Mouse (Mus musculus) megakaryocyte, embryonic 14.5 days (primary cell): ENCODE data around the gene Gm20388. TPM values are rescaled to one million over a fixed set of nuclear protein-coding genes. Genes with fewer than 3 reads are reported as not detected.

Experiments
- H3K27me3 ChIP-seq: replicated peaks from 2 replicates; pipeline ENCODE3; 2012; ENCODE audit warnings: inconsistent platforms
- H3K36me3 ChIP-seq: replicated peaks from 2 replicates; pipeline ENCODE3; 2012; ENCODE audit warnings: low read length, inconsistent platforms, mixed read lengths
- H3K4me1 ChIP-seq: 2 replicates; pipeline ENCODE4 v1.6.1; 2012; ENCODE audit warnings: inconsistent platforms
- H3K4me3 ChIP-seq: replicated peaks from 2 replicates; pipeline ENCODE3; 2012; ENCODE audit warnings: moderate library complexity, mild to moderate bottlenecking, inconsistent platforms
- H3K9me3 ChIP-seq: 2 replicates; pipeline ENCODE4 v1.6.1; 2012; ENCODE audit warnings: inconsistent platforms
- FLI1 ChIP-seq: IDR thresholded peaks from 2 replicates; pipeline ENCODE4 v1.6.1; 2012; ENCODE audit warnings: low read length, inconsistent platforms, mixed read lengths
- GATA1 ChIP-seq: IDR thresholded peaks from 3 replicates; pipeline ENCODE4 v1.6.1; 2012; ENCODE audit warnings: mixed read lengths, low read length, inconsistent platforms, borderline replicate concordance
- polyA plus RNA-seq: library from polyadenylated mRNA; stranded (reverse); fragments of >175 nt; gene quantifications from 2 replicates; pipeline ENCODE4 v1.2.3, GENCODE M21; 2012; ENCODE audit warnings: low replicate concordance; ENCODE audit not compliant: insufficient read depth

Gm20388 gene
- polyA plus RNA-seq, 1 experiment, result 111 TPM

- Histone ChIP-seq H3K4me3 (peak overlapping the region; percentile 71), H3K36me3 (peaks cover 57% of the 10 kb centered on the region), H3K9me3 (no peaks in the 10 kb centered on the region), H3K4me1 (peaks cover 95% of the 10 kb centered on the region), H3K27me3 (no peaks in the 10 kb centered on the region)
- TF ChIP-seq GATA1, result no peak
- TF ChIP-seq FLI1, result no peak
Measured at GRCm38 (mm10) chr8:121966714-121967448, 2056.2 kb downstream of the Gm20388 start.

DNA sequence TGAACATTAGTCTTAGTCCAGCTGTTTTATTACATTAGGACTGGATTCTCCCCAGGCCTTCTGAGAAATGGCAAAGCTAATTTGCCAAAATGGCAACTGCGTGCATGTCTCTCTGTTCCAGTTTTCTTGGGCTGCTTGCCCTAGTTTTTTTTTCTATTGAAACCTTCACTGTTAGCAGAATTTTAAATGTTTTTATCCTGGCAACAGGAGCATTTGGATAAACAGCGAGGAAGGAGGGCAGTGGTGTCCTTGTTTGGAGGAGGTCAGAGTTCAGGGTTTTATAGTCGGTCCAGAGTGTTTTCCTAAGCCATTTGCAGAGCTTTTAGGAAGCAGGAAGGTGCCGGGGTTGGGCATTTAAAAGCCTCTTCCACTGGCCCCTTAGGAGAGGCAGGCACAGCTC lies 2057.3 kb downstream of the Gm20388 start:
- Histone ChIP-seq H3K27me3 (no peaks in the 10 kb centered on the region), H3K4me3 (no peak overlapping the region), H3K9me3 (no peaks in the 10 kb centered on the region), H3K4me1 (peaks cover 84% of the 10 kb centered on the region), H3K36me3 (peaks cover 55% of the 10 kb centered on the region)
- TF ChIP-seq FLI1, result no peak
- no peak for TF ChIP-seq GATA1

DNA sequence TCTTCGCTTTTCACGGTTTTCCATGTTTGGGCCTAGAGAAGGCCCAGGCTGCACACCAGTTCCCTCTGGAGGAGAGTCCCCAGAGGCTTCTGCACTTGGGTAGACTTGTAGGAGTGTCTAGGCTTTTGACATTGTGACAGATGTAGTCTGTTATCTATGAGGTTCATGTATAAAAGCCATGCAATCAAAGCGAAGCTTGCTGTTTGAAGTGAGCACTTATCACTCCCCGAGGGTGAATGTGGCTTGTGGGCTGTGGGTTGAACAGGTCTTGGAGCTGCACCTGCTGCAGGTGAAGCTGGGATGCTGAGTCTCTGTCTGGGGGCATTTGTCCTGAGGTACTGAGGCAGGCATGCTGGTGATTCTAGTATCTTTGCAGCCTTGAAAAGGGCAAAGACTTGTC lies 2057.9 kb downstream of the Gm20388 start:
- H3K27me3 ChIP-seq, result no peaks in the 10 kb centered on the region
- no peak overlapping the region for H3K4me3 ChIP-seq
- H3K9me3 ChIP-seq, result no peaks in the 10 kb centered on the region
- H3K36me3 ChIP-seq, result peaks cover 52% of the 10 kb centered on the region
- peaks cover 79% of the 10 kb centered on the region for H3K4me1 ChIP-seq
- TF ChIP-seq GATA1 (no peak), FLI1 (no peak)

DNA sequence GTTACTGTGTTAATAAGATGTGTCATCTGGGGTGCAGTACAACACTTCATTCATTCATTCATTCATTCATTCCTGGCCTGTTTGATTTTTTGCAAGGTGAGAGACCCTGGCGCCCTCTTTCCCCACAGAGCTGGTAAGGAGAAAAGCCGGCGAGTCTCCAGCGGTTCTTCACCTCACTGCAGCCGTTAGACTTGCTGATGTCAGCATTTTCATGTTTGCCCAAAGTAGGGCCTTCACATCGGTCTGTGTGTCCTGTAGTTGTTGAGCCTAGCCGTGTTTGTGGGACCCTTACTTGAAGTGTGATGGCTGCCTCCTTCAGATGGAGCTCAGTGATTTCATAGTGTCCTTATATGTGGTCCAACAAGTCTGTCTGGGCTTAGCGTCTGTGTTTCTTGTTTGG lies 2059.6 kb downstream of the Gm20388 start:
- H3K4me1 ChIP-seq, result peaks cover 69% of the 10 kb centered on the region
- no peaks in the 10 kb centered on the region for H3K9me3 ChIP-seq
- no peak overlapping the region for H3K4me3 ChIP-seq
- no peaks in the 10 kb centered on the region for H3K27me3 ChIP-seq
- no peak for TF ChIP-seq FLI1
- TF ChIP-seq GATA1, result no peak
- peaks cover 56% of the 10 kb centered on the region for H3K36me3 ChIP-seq

GRCm38 (mm10) chr8:121971488-121972058 lies 2060.9 kb downstream of the Gm20388 start:
- TF ChIP-seq FLI1, result no peak
- no peak for TF ChIP-seq GATA1
- H3K27me3 ChIP-seq, result no peaks in the 10 kb centered on the region
- peaks cover 60% of the 10 kb centered on the region for H3K36me3 ChIP-seq
- no peak overlapping the region for H3K4me3 ChIP-seq
- peaks cover 66% of the 10 kb centered on the region for H3K4me1 ChIP-seq
- H3K9me3 ChIP-seq, result no peaks in the 10 kb centered on the region

- H3K4me3 ChIP-seq, result no peak overlapping the region
- H3K9me3 ChIP-seq, result no peaks in the 10 kb centered on the region
- no peaks in the 10 kb centered on the region for H3K27me3 ChIP-seq
- H3K36me3 ChIP-seq, result peaks cover 74% of the 10 kb centered on the region
- TF ChIP-seq FLI1 (no peak), GATA1 (no peak)
- H3K4me1 ChIP-seq, result peaks cover 59% of the 10 kb centered on the region
Measured at GRCm38 (mm10) chr8:121973906-121974305, 2063.3 kb downstream of the Gm20388 start.

GRCm38 (mm10) chr8:121977819-121978590 lies 2067.4 kb downstream of the Gm20388 start:
- TF ChIP-seq FLI1 (no peak), GATA1 (no peak)
- Histone ChIP-seq H3K4me3 (no peak overlapping the region), H3K4me1 (peaks cover 38% of the 10 kb centered on the region), H3K36me3 (peaks cover 92% of the 10 kb centered on the region), H3K9me3 (no peaks in the 10 kb centered on the region), H3K27me3 (no peaks in the 10 kb centered on the region)

DNA sequence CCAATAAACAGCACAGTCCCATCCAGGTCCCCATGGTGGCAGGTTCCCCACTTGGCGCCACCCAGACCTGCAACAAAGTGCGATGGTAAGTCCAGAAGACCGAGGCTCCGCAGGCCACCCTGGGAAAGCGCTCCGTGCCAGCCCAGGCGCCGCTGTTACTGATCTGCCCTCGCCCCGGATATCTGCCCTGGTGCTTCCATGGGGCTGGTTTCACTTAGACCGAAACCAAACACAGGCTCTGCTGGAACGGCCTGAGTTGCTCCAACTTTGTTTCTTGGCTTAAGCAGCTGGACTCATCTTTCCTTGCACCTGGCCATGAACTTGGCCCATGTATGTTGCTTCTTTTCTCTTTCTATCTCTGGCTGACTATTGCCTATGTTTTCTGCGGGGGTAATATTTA lies 2068.0 kb downstream of the Gm20388 start:
- Histone ChIP-seq H3K27me3 (no peaks in the 10 kb centered on the region), H3K9me3 (no peaks in the 10 kb centered on the region), H3K4me3 (no peak overlapping the region), H3K36me3 (peaks cover 98% of the 10 kb centered on the region), H3K4me1 (peaks cover 44% of the 10 kb centered on the region)
- TF ChIP-seq FLI1 (no peak), GATA1 (no peak)

DNA sequence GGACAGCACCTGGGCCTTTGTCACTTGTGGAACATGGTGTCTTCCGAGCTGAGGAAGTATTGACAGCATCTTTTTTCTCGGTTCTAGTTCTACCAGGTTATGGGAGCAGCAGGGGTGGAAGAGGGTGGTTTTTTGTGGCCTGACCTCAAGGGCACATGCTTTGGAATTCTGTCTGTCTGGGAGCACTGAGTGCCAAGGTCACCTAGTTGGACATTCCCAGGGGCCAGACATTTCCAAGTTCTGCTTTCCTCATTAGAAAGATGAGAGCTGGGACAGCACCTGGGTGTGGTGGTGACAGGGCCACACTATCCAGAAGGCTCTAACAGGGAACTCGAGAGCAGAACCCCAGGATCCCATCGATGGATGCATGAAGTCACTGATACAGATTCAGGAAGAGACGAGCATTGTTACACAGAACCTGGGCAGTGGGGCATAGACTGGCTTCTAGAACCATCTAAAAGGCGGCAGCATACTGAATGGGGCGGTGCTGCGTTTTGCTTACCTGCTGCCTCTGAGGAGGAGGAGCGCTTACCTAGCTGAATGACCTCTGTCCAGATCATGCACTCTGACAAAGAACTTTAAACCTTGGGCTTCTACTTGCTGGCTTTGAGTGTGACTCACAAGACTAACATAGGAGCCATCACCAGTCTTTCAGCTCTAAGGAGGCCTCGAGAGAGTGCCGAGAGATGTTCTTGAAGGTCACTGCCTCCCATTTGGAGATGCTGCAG lies 2070.3 kb downstream of the Gm20388 start:
- H3K9me3 ChIP-seq, result no peaks in the 10 kb centered on the region
- H3K4me1 ChIP-seq, result peaks cover 53% of the 10 kb centered on the region
- TF ChIP-seq GATA1 (no peak), FLI1 (no peak)
- no peaks in the 10 kb centered on the region for H3K27me3 ChIP-seq
- no peak overlapping the region for H3K4me3 ChIP-seq
- peaks cover 97% of the 10 kb centered on the region for H3K36me3 ChIP-seq
